Mouse (Mus musculus) thymus, postnatal 4 days (tissue): ENCODE data around the gene Inka1.
"Not testable (repeated sequence)": the region's sequence is repeated elsewhere in the genome, so short reads cannot be mapped to it uniquely, and the experiment has no call there.

Experiments used
- DNase-seq: peaks from one replicate; pipeline ENCODE4 v3.0.0; 2021

Inka1 gene

DNA sequence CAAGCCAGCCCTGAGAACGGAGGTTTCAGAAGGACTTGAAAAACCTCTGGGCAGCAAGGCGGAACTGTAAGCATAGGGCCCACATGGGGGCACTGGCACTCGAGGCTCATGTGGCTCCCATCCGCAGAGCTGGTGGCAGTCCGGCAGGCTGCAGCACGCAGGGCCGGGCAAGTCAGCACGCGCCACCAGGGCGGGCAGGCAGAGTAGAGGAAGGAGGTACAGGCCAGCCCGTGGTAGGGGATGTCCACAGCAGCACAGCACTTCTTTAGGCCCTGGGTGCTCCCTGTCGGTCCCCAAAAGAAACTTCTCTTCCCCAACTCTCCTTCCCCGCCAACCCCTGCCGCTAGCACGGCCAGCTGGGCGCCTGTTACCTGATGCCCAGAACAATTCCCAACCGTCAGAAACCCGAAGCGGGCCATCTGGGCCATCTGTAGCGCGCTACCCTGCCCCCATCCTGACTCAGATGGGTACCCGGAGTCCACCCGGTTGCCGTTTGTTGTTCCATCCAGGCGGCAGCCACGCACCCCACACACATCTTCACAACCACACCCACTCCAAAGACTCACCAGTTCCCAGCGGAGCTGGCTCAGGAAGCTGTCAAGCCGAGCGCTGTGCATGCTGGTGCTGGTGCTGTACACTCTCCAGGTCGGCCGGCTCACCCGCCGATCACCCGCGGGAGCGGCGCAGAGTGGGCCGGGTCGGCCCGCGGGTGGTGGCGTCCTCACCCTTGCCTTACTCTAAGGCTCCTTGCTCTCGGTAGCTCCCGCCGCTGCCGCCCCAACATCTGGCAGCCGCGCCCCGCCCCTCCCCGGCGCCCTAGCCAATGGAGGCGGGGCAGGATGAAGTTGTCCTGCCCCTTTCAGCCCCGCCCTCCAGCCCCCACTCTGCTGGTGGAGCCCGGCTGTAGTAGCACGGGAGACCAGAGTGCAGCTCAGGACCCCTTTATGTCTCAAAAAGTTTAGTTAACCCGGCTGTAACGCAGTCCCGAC lies at the start of gene Inka1:
Gene Inka1 (minus strand): TSS at position 749 of the 989 bp plus-strand sequence.
- peak; percentile 98 for DNase-seq

DNA sequence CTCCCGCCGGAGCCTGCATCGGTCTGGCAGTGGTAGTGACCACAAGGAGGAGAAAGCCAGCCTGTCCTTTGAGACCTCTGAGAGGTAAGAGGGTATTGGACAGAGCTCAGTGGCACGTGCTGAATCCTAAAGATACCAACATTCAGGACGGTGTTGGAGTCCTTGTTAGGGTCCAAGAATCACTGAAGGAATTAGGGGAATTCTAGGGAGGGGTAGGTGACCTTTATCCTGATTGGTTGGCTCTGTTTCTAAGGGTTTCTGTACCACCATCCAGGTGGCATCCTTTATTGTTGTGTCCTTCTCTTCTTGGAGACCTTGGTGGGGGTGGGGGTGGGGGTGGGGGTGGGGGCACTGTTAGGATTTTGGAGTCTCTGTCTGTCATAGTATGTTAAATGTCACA lies 46.4 kb upstream of the Inka1 start:
- no peak for DNase-seq

DNA sequence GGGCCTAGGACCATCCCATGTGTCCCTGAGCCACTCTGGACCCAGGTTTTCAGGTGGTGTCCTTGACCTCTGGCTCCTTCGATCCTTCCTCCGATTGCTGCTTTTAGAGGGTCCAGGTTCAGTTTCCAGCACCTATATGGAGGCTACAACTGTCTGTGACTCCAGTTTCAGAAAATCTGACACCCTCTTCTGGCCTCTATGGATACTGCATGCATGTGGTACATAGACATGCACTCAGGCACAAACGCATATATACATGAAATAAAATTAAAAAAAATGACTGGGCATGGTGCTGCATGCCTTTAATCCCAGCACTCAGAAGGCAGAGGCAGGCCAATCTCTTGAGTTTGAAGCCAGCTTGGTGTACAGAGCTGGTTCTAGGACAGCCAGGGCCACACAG lies 42.2 kb upstream of the Inka1 start:
- no peak for DNase-seq

DNA sequence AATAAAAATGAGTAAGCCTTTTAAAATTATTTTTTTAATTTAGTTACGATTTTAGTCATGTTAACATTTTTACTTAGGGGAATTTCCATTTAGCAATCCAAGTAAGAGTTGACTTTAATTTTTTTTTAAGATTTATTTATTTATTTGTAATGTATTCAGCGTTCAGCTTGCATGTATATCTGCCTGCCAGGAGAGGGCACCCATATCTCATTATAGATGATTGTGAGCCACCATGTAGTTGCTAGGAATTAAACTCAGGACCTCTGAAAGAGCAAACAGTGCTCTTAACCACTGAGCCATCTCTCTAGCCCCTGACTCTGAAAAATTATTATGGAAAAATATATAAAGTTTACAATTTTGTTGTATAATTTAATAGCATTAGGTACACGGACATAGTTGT lies 40.9 kb upstream of the Inka1 start:
- no peak for DNase-seq

DNA sequence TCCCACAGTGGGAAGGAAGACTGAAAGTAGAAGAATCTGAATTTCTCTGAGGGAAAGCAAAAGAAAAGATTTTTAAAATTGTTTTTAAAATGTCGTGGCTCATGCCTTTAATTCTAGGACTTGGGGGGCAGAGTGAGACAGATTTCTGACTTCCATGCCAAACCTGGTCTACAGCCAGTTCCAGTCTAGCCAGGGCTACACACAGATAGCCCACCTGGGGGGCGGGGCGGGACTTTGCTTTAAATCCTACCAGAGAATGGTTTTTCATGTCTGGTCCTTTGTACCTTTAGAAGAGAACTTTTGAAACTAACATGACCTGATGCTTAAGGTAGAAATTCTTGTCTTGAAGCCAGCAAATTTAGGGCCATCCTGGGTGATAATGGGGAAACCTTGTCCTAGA lies 37.5 kb upstream of the Inka1 start:
- no peak for DNase-seq

DNA sequence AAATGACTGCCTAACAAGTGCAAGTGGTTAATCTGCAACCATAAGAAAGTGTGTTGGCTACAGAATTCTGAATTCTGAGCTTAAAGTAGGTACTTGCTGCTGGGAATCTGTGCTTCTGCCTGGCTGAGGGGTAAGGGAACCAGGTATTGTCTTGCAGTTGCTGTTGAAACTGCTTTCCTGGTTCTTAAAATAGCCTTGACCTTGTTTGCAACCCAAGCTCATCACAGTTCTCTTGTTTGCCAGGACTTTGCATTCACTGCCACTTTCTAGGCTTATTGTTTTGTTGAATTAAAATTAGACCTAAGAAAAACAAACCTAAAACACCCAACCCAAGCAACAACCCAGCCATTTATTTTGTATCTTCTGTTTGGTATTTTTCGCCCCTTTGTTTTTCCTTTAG lies 35.1 kb upstream of the Inka1 start:
- DNase-seq, result no peak

DNA sequence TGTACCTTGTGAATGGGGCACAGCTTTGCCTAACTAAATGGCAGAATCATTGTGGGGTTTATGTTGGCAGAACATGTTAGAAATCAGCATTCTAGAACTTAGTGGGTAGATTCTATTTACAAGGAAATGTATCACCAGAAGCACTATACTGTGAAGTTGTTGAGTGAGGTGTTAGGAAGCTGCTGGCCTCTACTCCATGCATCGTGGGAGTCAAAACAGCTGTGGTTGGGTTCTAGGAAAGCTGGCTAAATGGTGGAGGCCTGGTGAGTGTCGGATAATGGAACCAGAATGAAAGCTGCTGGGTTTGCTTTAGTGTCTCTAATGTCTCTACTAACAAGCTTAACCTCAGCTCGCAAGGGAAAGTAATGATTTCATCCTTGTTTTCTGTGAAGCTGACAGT lies 31.4 kb upstream of the Inka1 start:
- no peak for DNase-seq

DNA sequence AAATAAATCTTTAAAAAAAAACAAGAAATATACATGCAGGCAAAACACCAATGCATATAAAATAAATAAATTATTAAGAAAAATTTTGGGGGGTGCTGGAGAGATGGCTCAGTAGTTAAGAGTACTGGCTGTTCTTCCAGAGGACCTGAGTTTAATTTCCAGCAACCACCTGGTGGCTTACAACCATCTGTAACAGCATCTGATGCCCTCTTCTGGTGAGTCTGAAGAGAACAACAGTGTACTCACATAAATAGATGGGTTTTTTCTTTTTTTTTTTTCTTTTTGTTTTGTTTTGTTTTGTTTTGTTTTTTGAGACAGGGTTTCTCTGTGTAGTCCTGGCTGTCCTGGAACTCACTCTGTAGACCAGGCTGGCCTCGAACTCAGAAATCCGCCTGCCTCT lies 27.9 kb upstream of the Inka1 start:
- DNase-seq, result not testable (repeated sequence)

DNA sequence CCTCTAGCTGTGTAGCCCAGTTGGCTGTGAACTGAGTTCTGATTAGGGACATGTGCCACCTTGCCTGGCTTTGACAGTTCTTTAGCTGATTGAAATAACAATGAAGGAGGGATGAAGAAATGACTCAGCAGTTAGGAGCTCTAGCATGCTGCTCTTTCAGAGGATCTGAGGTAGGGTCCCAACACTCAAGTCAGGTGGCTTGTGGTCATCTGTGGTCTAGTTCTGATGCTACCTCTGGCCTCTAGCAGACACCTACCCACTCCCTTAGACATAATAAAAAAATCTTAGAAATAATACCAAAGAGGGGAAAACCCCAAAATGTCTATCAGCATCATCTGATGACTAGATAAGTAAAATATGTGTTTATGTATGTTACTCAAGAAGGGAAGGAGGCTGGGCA lies 24.7 kb upstream of the Inka1 start:
- no peak for DNase-seq

DNA sequence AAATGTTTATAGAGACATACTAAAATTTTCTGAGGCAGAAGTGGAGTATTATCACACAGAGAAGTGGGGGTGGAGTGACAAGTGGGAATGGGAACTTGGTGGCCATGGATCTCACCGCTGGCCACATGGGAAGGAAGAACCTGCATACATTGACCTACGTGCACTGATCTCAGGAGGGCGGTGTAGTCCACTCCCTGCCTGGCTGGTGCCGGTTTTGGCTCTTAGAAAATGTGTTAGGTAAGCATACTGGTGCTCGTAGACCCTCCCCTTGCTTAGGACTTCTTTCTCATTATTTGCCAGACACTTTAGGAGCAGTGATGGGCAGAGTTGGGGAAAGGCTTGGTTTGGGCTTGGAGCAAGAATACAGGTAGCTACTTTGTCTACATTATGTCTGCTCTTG lies 22.4 kb upstream of the Inka1 start:
- no peak for DNase-seq

DNA sequence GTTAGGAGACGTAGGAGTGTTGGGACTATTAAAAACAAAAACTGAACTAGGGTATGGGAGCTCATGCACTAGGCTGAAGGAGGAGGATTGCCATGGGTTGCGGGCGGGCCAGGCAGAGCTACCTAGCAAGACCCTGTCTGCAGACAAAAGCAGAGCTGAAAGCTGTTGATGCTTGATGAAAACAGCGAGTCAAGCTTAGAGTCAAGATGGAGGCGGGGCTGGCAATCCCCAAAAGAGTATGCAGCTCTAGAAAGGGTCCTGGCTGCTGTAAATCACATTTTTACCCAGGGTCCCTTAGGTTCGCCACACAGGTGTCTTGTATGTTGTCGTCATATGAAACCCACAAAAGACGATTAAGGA lies 17.8 kb upstream of the Inka1 start:
- peak; percentile 66 for DNase-seq

DNA sequence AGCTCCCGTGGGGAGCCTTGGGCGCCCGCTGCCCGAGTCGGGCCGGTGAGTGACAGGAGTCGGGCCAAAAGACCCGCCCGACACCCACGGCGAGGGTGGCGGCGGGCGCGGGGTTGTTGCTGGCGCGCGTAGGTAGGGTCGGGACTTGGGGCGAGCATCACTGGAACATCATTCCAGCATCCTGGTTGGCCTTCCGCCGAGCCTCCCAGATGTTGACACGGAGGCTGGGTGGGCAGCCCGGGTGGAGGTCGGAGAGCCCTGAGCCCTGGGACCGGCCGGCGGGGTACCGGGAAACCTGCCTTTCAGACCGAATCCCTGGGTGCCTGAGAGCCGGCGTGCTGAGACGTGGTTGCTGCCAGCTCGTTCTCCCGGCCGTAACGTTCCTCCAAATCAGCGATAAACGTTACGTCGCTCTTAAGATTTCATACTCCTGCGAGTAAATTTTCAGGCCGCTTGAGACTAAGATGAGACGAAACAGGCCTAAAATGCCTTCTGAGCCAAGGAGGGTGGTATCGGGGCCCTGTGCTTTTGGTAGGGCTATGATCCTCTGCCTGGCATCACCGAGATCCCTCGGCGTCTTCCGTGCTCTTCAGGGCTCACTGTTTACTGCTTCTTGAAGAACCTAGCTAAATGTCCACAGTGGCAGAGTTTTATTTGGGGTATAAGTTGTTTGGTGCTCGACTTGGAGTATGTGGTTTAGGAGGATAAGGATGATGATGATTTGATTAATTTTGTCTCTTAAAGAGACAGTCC lies 17.3 kb upstream of the Inka1 start:
- DNase-seq, result peak; percentile 35

DNA sequence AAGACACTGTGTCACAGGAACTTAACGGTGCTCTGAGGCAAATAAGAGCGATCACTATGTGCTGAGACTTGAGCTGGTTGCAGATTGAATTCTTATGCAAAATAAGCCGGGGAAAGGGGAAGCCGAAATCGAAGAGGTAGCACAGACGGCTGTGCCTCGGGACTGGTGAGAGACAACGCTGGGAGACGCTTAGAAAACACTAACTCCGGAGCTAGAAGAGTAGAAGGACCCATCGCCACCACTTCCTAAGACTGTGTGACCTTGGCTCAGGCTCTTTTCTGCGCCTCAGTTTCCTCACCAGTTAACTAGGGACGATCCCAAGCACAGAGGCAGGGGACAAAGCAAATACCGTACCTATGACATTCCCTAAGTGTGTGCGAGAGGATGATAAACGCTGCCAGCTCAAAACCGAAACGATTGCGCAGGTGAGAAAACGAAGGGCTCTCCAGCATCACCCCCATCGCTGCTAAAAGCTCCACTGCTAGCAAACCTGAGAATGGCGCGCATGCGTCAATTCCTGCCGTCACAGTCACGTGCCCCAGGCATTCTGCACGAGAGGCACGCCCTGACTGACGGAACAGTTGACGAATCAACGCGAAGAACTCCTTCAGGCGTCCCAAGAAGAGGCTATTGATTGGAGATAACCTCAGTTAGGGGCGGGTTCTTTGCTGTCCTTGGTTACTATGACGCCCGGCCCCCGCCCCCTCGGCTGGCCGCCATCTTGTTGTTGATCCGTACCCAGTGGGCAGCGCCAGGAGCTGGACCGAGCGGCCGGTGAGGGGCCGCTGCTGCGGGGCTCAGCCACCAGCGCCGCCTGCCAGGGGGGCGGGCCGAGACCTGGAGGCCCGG lies 16.5 kb upstream of the Inka1 start, which contains the start of gene Ip6k1:
Gene Ip6k1 (plus strand): TSS at position 580 of the 849 bp plus-strand sequence.
- DNase-seq, result peak; percentile 99

DNA sequence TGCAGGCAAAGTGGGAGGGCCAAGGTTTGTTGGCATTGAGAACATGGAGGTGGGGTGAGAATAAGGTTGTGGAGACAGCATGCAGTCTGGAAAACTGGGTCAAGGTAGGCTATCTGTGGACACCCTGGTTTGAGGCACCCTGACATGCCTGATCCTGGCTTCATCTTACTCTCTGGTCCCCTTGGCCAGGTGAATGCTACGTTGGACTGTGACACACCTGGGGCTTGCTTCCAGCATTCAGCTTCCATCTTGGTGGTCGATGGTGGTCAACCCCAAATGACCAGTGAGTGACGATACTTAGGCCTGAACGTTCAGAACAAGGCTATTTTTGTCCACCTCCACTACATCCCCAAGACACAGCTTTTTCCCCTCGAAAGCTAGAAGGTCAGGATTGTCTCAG lies 10.4 kb upstream of the Inka1 start, which contains the start of gene Gm20662:
Gene Gm20662 (plus strand): TSS at position 301 of the 400 bp plus-strand sequence.
- no peak for DNase-seq

DNA sequence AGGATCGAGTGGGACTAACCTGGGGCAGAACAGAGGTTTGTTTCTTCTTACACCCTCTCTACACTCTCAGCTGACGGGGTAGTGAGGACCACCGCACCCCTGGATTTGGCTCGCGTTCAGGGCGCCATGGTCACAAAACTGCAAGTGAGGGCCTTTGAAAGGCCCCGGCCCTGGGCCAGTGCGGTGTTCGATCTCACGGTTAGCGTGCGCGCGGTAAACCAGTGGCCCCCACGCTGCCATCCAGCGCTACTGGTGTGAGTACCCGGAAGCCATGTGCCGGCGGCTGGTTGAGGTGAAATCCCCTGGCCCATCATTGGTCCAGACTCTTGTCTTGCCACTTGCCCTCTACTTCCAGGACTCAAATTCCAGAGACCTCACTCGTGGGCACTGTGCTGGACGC lies 9.8 kb upstream of the Inka1 start:
- no peak for DNase-seq

DNA sequence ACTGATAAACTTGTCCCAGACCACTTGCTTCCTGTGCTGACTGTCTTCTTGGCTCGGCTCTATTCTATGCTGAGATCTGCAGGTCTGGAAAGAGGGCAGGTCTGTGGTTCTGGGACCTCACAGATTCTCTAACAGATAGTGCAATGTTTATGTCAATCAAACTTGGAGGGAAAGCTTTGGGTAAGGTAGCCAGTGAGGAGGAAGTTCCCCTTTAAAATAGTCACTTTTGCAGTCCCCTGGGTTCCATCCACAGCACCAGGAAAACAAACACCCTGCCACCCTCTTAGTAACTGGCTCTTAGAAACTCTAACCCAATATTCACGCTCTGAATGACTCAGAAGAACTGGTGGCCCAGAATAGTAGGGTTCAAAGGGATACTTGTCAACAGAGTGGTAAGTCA lies 8.8 kb upstream of the Inka1 start:
- no peak for DNase-seq

DNA sequence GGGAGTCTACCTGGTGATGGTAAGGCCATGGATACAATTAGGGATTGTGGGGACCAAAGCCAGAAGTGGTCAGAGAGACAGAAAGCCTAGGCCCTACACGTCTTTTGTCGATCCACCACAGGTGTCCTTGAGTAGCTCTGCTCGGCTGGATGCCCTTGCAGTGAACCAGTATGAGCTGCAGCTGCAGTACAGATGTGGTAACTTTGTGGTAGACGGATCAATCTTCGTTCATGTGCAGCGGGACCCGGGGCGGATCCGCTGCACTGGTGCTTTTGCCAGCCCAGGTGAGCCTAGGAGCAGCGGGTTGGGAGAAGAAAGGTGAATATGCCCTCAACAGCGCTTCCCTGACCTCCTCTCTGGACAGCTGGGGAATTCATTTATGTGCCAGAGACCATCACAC lies 7.3 kb upstream of the Inka1 start:
- DNase-seq, result peak; percentile 64

DNA sequence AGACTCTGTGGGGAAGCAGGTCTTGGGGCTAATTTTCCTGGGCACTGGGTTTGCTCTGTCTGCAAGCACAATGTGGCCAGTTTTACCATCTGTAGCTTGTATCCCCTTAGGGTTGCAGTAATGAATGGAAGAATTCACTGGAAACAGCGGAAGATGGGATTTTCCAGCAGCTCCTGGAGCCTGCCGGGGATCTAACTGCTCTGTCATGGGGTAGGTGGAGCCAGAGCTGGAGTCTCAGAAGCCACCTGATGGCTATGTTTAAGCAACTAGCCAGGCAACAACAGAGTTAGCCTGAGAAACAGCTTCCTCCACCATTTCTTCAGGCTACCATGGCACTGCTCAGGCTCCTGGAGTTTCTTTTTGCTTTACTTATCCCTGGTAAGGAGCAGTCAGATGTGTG lies 6.5 kb upstream of the Inka1 start, which contains the start of gene Cdhr4:
Gene Cdhr4 (plus strand): TSS at position 301 of the 400 bp plus-strand sequence.
- DNase-seq, result no peak

DNA sequence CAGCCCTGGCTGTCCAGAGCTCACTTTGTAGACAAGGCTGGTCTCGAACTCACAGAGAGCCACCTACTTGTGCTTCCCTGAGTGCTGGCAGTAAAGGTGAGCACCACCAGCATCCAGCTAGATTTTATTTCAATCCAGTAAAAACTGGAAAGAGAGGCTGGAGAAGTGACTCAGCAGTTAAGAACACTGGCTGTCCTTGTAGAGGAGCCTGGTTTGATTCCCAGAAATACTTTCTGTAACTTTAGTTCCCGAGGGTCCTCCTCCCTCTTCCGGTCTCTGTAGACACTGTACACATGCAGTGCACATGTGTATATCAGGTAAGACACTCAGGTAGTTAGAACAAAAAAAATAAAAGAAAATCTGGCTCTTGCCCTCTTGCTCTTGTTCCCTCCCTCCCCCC lies 2.3 kb upstream of the Inka1 start:
- DNase-seq, result no peak

DNA sequence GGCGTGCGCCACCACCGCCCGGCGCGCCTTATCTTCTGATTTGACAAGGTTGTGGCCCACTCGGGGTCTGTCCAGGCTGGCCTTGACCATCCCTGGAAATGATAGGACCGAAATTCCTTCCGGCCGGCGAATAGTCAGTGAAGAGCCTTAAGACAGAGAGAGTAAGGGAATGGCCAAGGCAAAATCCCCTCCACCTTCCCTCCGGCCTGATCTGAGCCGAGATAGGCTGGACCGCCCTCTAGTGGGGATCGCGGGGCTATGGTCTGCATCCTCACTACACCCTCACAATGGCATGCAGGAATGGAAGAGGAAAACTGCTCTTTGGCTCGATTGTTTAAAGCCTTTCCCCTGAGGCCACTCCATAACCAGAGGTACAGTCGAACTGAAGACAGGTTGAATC lies 697 bp upstream of the Inka1 start:
- peak; percentile 86 for DNase-seq

DNA sequence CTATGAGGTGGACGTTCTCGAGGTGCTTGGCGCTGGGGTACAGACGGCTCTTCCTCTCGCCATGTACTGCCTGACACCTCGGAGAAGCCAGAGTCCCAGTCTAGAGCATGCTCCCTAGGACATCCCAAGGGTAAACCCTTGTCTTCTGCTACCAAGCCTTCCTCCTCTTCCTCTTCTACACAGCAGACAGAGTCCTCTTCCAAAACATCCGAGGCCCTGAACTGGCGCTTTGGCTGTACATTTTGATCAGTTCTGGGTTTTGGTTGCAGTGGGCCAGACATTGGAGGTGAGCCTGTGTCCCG lies 974 bp downstream of the Inka1 start:
- no peak for DNase-seq

DNA sequence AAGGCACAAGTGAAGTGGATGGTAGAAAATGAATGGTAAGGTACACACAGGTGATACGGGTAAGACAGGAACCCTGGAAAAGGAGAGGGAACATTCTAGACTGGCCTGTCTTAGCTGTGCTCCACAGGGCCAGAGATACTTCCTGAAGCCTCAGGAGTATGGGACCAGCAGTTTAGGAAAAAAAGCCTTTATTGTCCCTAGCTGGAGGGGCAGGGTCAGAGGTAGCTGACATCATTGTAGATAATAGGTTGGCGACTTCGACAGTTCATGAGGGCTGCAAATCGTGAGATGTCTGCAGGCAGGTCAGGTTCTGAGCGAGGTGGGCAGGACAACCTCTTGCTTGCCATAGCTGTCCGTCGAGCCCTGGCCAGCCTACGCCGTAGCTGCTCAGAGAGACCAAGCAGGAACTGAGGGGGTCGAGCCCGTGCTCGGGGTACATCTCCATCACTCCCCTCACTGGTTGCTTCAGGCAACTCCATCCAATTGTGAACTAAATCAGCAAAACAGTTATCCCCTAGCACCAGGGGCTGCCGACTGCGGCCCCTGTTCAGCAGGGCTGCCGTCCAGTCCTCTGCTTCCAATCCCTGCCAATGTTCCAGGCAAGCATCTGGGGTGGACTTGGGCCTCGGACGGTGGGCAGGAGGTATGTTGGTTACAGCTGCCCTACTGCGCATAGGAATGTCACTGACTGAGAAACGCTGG lies 1.5 kb downstream of the Inka1 start:
- DNase-seq, result peak; percentile 38
